Mouse (Mus musculus): ENCODE results near the gene Mucl3.

GRCm38 (mm10) chr17:35638475-35639190 is 4.9 kb downstream of the Mucl3 start:
- no peak for TF ChIP-seq CTCF (IDR thresholded peaks at IDR 0.05; ENCODE audit: borderline replicate concordance, control insufficient read depth, extremely low read depth, insufficient read depth, low read length, poor library complexity)
- no peak for TF ChIP-seq POLR2A (IDR thresholded peaks at IDR 0.05; ENCODE audit: control insufficient read depth, extremely low read depth, insufficient read depth, low read length, poor library complexity)

Data from thymus, adult 2 months (tissue).